Mouse (Mus musculus) spleen, embryonic (tissue): ENCODE results near the gene Mettl16.

Experiments
- CTCF ChIA-PET: fragments of 350-600 bp; sonication (Branson Sonifier 250); formaldehyde crosslinking; loops from one replicate; lab custom pipeline; 2022; lab: Charles Lee

The Mettl16 gene

DNA sequence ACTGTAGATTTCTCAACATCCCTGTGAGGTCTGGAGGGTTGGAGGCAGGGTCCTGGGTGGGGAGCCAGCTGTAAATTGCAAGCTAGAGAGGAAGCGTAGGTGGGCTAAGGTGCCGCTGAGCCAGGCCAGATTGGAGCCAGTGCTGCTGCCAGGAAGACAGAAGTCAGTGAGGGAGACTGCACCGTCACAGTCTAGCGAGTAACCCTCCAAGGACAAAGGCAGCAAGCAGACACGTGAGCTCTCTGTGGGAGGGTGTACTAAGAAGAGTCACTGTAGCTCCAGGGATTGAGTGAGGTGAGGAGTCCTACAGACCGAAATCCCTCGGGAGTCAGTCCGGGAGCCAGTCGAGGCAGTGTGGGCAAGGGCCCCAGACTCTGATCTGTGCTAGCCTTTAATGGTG lies 70.7 kb downstream of the Mettl16 start:
- CTCF ChIA-PET: no interaction called here

- CTCF ChIA-PET: no interaction called here
Measured at GRCm38 (mm10) chr11:74842045-74842444, 71.4 kb downstream of the Mettl16 start.

- CTCF ChIA-PET: interaction anchor here (1.0 kb wide), 1 partner anchor 33 kb away, joined by 3 read pairs; no protein-coding TSS in a partner anchor
Measured at GRCm38 (mm10) chr11:74842656-74843434, 72.2 kb downstream of the Mettl16 start.

GRCm38 (mm10) chr11:74843435-74843714 lies 72.7 kb downstream of the Mettl16 start:
- CTCF ChIA-PET: interaction anchor here (1.0 kb wide), 1 partner anchor 33 kb away, joined by 3 read pairs; no protein-coding TSS in a partner anchor

DNA sequence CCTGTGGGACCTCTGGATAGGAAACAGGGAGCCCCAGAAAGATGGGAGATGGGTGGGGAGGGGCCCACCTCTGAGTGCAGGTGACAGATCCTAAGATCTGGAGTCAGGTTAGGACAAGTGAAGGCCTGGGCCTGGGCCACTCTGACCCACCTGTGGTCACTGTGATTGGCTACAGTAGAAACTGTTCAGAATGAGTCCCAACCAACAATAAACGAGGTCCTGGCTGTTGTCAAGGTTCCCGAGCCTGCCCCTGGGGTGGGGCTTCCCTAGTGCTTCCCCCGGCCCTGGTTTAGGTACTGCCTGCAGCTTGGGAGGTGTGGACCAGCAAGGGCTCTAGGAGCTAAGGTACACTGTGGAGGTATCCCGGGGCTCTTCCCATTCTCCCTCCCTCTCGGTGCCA lies 73.1 kb downstream of the Mettl16 start:
- CTCF ChIA-PET: interaction anchor here (1.0 kb wide), 1 partner anchor 33 kb away, joined by 3 read pairs; no protein-coding TSS in a partner anchor

DNA sequence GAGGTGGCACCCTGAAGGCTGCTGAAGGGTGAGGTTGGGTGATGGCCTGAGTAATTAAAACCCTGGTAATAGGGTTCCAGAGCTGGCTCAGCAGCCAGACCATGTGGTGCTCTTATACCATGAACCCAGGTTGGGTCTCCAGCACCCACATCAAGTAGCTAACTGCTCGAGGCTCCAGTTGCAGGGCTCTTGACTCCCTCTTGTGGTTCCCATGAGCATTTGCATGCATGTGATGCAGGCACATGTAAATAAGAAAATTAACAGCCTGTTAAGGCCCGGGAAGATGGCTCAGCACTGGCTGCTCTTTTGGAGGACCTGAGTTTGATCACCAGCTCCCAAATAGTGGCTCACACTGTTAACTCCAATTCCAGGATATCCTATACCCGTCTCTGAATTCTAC lies 75.2 kb downstream of the Mettl16 start:
- CTCF ChIA-PET: no interaction called here

- CTCF ChIA-PET: interaction anchor here (1.0 to 1.9 kb wide), 5 partner anchors 23 to 214 kb away, joined by 3 to 8 read pairs (median 4); no protein-coding TSS in a partner anchor
Measured at GRCm38 (mm10) chr11:74847919-74848521, 77.4 kb downstream of the Mettl16 start.

- CTCF ChIA-PET: no interaction called here
Measured at GRCm38 (mm10) chr11:74850998-74851661, 80.5 kb downstream of the Mettl16 start.

DNA sequence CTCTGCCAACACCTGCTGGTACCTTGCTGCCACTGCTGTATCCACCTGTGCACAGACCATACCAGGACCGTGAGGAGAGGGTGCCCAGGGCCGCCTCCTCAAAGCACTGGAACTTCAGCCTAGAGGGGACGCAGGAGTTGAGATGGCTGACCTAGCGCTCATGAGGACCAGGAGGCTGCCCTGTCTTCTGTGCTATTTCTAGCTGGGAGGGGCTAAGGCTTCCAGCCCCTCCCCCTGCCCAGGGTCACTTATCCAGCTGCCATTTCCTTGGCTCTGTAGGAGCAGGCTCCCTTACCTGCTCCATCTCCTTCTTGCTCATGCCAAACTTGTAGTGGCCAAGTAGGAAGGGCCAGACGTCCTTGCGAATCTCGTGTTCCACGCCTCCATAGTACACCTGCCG lies 87.1 kb downstream of the Mettl16 start:
- CTCF ChIA-PET: no interaction called here

DNA sequence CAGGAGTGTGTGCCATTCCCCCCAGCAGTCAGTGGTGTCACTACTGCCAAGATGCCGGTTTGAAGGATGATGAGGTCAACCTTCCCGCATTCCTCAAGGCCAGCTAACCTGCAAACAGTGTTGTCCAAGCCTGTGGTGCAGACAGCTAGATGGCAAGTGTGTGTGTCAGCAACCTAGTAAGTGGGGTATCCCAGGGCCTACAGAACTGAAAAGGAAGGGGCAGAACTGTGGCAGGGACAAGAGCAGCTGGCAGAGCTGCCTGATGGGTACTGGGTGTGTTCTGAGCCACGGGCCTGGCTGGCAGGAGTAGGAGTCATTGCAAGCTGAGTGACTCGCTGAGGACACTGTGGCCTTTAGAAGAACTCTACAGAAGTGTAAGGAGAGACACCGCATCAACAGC lies 91.5 kb downstream of the Mettl16 start:
- CTCF ChIA-PET: no interaction called here

DNA sequence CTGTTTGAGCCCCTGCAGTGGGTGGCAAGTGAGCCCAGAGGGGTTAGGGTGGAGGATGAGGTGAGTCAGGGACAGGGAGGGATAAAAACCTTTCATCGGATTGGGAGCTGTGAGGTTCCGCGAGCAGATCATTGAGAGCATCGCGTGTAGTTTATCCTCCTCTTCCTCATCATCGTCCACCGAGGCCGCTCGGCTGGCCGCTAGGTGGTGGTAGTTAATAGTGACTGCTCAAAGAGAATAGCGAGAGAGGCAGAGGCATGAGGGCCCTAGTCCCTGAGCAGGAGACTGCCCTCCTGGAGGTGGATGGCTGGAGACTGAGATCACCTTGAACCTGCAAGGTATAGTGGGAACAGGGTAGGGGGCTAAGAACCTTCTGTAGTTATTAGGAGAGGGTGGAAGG lies 92.8 kb downstream of the Mettl16 start:
- CTCF ChIA-PET: no interaction called here

- CTCF ChIA-PET: interaction anchor here (0.6 kb wide), 1 partner anchor 112 kb away, joined by 7 read pairs; no protein-coding TSS in a partner anchor
Measured at GRCm38 (mm10) chr11:74864421-74864820, 93.8 kb downstream of the Mettl16 start.

DNA sequence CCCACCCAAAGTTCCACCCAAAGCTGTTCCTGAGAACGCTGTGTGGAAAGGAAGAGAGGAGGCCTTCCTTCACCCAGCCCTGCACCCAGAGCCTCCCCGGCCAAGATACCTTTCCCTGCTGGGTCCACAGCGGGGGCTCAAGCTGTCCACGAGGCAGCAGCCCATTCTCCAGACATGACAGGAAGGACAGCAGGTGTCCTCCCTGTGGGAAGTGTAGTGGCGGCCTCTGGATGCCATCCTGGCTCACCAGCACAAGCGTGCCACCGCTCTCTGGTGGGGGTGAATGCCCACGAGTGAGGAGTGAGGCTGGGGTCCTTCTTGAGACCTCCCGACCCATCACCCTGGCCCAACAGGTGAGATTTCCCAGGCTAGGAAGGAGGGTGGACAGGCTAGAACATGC lies 94.6 kb downstream of the Mettl16 start:
- CTCF ChIA-PET: no interaction called here

DNA sequence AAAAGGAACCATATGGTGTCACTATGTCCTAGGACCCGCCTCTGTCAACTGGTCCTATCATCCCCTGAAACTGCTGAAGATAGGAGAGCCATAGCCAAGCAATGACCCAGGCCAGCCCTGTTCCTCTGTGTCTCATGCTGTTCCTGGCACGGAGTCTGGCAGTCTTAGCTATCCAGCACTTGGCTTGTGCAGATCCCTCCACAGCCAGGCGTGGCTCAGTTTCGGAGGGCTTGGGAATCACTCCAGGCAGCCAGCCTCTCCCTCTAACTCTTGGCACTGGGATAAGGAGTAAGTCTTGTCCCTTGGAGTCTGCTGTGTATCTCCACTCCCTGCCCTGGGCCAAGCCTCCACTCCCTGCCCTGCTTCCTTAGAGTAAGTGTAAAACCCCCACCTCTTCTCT lies 96.0 kb downstream of the Mettl16 start:
- CTCF ChIA-PET: no interaction called here

DNA sequence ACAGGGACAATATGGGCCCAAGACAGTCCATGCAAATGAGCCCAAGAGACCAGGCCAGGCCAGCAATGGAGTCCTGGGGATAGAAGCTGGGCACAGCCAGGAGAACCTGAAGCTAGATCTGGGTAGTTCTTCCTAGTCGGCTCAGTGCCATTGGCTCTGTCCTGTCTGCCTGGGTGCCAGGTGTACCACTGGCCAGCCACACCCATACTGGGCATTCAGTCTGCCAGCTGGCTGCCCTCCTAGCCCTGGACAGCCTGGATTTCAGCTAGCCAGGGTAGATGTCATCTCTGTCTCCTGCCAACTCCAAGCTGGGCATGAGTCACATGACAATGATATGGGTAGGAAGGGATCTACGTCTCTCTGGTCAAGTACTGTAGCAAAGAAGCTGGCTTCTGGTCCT lies 96.6 kb downstream of the Mettl16 start:
- CTCF ChIA-PET: no interaction called here

DNA sequence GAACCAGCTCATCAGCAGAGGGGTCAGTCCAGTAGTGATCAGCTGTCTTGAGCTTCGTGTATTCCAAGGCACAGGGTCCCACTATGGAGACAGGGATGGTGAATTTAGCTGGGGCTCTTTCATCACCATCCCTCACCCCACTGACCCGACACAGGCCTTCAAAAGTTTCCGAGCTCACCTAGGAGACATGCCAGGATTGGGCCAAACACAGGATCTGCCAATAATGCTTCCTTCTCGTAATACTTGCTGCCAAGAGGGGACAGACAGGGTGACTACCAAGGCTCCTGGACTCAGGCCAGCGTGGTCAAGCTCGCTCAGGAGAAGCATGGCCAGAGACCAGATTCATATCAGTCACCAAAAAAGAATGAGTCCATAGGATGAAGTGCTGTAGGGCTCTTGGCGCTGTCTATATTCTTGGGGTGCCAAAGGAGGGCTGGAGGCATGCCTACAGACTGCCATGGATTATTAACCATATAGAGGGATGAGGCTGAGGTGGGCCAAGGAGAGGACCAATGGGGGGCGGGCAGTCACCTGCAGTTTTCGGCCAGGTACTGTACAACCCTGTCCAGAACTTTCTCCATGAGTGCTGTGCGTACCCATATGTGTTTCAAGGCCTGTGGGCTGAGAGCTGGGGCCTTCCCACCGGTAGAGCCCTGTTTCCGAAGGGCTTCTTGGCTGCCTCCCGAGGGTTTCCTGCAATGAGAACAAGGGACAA lies 97.6 kb downstream of the Mettl16 start:
- CTCF ChIA-PET: no interaction called here

- CTCF ChIA-PET: no interaction called here
Measured at GRCm38 (mm10) chr11:74869603-74870002, 99.0 kb downstream of the Mettl16 start.

DNA sequence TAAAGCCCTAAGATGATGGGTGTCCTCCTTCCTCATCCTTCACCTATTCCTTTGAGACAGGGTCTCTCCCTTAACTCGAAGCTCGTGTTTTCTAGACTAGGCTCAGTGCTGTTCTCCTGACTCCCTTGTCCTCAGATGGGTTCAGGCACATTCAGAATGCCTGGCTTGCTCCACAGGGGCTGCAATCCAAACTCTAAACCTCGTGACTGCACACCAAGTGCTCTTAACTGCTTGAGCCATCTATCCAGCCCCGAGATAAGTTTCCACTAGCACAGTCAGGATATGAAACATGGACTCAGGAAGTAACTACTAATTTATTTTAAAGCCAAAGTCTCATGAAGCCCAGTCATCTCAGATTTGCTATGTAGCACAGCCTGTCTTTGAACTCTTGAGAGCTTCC lies 99.9 kb downstream of the Mettl16 start:
- CTCF ChIA-PET: no interaction called here

GRCm38 (mm10) chr11:74870991-74871622 lies 100.5 kb downstream of the Mettl16 start:
- CTCF ChIA-PET: no interaction called here

- CTCF ChIA-PET: no interaction called here
Measured at GRCm38 (mm10) chr11:74874630-74875029, 104.0 kb downstream of the Mettl16 start.

GRCm38 (mm10) chr11:74876801-74877200 lies 106.2 kb downstream of the Mettl16 start:
- CTCF ChIA-PET: interaction anchor here (0.6 kb wide), 1 partner anchor 277 kb away, joined by 4 read pairs; no protein-coding TSS in a partner anchor
